Mouse (Mus musculus): Measurements from ENCODE around the gene 1110032F04Rik.

GRCm38 (mm10) chr3:68840206-68840605, 29.2 kb upstream of the 1110032F04Rik start:
- TF ChIP-seq CTCF (IDR thresholded peaks at IDR 0.05; ENCODE audit: low read depth) (no peak), EP300 (IDR thresholded peaks at IDR 0.05; ENCODE audit: low read depth) (no peak)

Data from liver, embryonic 14.5 days (tissue).